In the genomic region with DNA sequence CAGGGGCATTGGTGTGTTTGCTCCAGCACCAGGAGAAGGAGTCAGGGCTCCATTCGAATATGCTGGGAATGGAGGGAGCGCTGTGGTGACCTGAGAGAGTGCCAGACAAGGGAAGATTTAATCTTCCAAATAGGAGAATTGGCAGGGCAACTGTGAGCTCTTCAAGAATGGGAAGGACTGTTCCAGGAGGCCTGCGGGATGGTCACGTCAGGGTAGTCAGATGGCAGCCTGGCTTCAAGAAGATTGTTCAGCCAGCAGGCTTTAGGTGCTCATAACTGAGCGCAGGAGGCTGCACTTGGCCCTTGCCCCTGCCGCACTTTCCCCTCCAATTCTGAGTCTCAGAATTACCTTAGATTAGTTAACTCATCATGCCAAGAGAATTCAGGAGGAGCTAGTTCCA, we compare ENCODE assay signal across 24 mouse cellular contexts. TPM values are rescaled to one million over a fixed set of nuclear protein-coding genes. Genes with fewer than 3 reads are reported as not detected.
"Had no signal": no experiment of that assay in that cellular context is flagged by ENCODE, and none has a peak within 500 bp of the region (broad histone marks: within the 10 kb centered on the region; RNA-seq: fewer than 3 reads in every experiment).

No protein-coding gene starts in this region.

- H3K27ac ChIP-seq: kidney, embryonic 15.5 days; limb, embryonic 13.5 days; liver, embryonic 12.5 days; liver, embryonic 15.5 days; lung, embryonic 15.5 days; midbrain, embryonic 10.5 days; midbrain, embryonic 13.5 days; stomach, postnatal 0 days had no signal

- H3K4me3 ChIP-seq: kidney, embryonic 15.5 days; limb, embryonic 13.5 days; liver, embryonic 12.5 days; liver, embryonic 15.5 days; lung, embryonic 15.5 days; megakaryocyte, embryonic 14.5 days; midbrain, embryonic 10.5 days; midbrain, embryonic 13.5 days; myocyte had no signal

- DNase-seq: kidney, postnatal 10 days; kidney, postnatal 36 days; layer of hippocampus, postnatal 36 days; left cerebral cortex, postnatal 4 days; liver; lung, adult 18-20 months; lung, postnatal 10 days; lung, postnatal 36 days; right cerebral cortex, postnatal 4 days; thymus, adult 2 months; thymus, postnatal 14 days; thymus, postnatal 4 days had no signal

- ATAC-seq: liver, embryonic 12.5 days; midbrain, embryonic 13.5 days; midbrain, embryonic 16.5 days had no signal

RNA-seq across cellular contexts. Expression of a gene that starts 36.2 kb away (rescaled TPM):
- total RNA-seq: monocyte, adult 5-6 weeks had no signal
